Mouse (Mus musculus): ENCODE measurements around the gene Nrbp1.

Gene Nrbp1

GRCm38 (mm10) chr5:31240637-31241521, at the start of gene Nrbp1, which contains the start of gene Gm9970:
Nrbp1 (plus strand) TSS chr5:31240864.
Gm9970 (minus strand) TSS chr5:31241232.
- DNase-seq (ENCODE audit: low spot score in 2 of 2) = peak; percentile 92 to 96

GRCm38 (mm10) chr5:31192045-31192938, 48.4 kb upstream of the Nrbp1 start:
- no peak for DNase-seq (ENCODE audit: low spot score in 2 of 2)

GRCm38 (mm10) chr5:31192939-31193630, 47.6 kb upstream of the Nrbp1 start, which contains the start of the genes Snx17 and Eif2b4:
Snx17 (plus strand) TSS chr5:31193227.
Eif2b4 (minus strand) TSS chr5:31193430.
- DNase-seq (ENCODE audit: low spot score in 2 of 2) = peak; percentile 99

- DNase-seq (ENCODE audit: low spot score in 2 of 2) = no peak
These were observed 46.9 kb upstream of the Nrbp1 start for GRCm38 (mm10) chr5:31193631-31194281.

GRCm38 (mm10) chr5:31194486-31195485, 45.9 kb upstream of the Nrbp1 start:
- no peak for DNase-seq (ENCODE audit: low spot score in 2 of 2)

- DNase-seq (ENCODE audit: low spot score in 2 of 2) = no peak
These were observed 45.0 kb upstream of the Nrbp1 start for GRCm38 (mm10) chr5:31195671-31196070.

- DNase-seq (ENCODE audit: low spot score in 2 of 2) = no peak
These were observed 44.5 kb upstream of the Nrbp1 start for GRCm38 (mm10) chr5:31196207-31196606.

- DNase-seq (ENCODE audit: low spot score in 2 of 2) = no peak
These were observed 43.6 kb upstream of the Nrbp1 start for GRCm38 (mm10) chr5:31197072-31197471.

GRCm38 (mm10) chr5:31198170-31198569, 42.5 kb upstream of the Nrbp1 start:
- no peak for DNase-seq (ENCODE audit: low spot score in 2 of 2)

- no peak for DNase-seq (ENCODE audit: low spot score in 2 of 2)
These were observed 41.9 kb upstream of the Nrbp1 start for GRCm38 (mm10) chr5:31198616-31199320.

- DNase-seq (ENCODE audit: low spot score in 2 of 2) = no peak
These were observed 41.3 kb upstream of the Nrbp1 start for GRCm38 (mm10) chr5:31199321-31199892.

- DNase-seq (ENCODE audit: low spot score in 2 of 2) = no peak
These were observed 40.8 kb upstream of the Nrbp1 start for GRCm38 (mm10) chr5:31199893-31200292.

- no peak for DNase-seq (ENCODE audit: low spot score in 2 of 2)
These were observed 40.3 kb upstream of the Nrbp1 start for GRCm38 (mm10) chr5:31200327-31200768.

- DNase-seq (ENCODE audit: low spot score in 2 of 2) = no peak
These were observed 39.5 kb upstream of the Nrbp1 start for GRCm38 (mm10) chr5:31201042-31201741.

- DNase-seq (ENCODE audit: low spot score in 2 of 2) = peak; percentile 84 to 93
These were observed 38.7 kb upstream of the Nrbp1 start, which contains the start of gene Zfp513 for GRCm38 (mm10) chr5:31201742-31202590. Zfp513 (minus strand) TSS chr5:31202303.

GRCm38 (mm10) chr5:31202933-31203332, 37.7 kb upstream of the Nrbp1 start:
- no peak for DNase-seq (ENCODE audit: low spot score in 2 of 2)

- DNase-seq (ENCODE audit: low spot score in 2 of 2) = no peak
These were observed 36.8 kb upstream of the Nrbp1 start for GRCm38 (mm10) chr5:31203866-31204265.
